Comparison of ENCODE assay signal across 16 mouse cellular contexts in the genomic region with DNA sequence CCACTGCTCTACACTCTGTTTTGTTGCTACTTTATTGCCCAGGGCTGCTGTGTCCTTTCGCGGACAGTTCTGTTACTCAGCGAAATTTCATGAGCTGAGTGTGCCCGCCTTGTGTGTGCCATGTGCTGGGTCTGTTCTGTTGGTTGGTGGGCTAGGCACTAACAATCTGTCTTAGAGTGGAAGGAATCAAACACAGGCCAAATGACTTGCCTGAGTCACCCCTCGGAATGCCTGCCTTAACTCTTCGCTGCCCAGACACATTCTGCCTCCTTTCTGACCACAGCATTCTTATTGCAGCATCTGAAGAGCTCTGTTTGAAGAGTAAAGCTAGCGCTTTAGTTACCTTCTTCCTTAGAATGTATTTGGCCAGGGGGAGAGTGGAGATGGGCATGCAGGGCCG. TPM values are rescaled to one million over a fixed set of nuclear protein-coding genes. Genes with fewer than 3 reads are reported as not detected.
"Had no signal": no experiment of that assay in that cellular context is flagged by ENCODE, and none has a peak within 500 bp of the region (broad histone marks: within the 10 kb centered on the region; RNA-seq: fewer than 3 reads in every experiment).

No protein-coding gene starts in this region.

- H3K4me3 ChIP-seq: liver, embryonic 15.5 days; midbrain, embryonic 12.5 days had no signal

- H3K9me3 ChIP-seq: liver, embryonic 15.5 days; midbrain, embryonic 12.5 days had no signal

- H3K4me2 ChIP-seq: liver, embryonic 11.5 days; midbrain, embryonic 12.5 days had no signal

- DNase-seq: kidney, adult 11 months; kidney, postnatal 10 days; layer of hippocampus, postnatal 36 days; lung, adult 2 months; lung, postnatal 10 days; right cerebral cortex, postnatal 25 days; thymus, postnatal 4 days had no signal

- H3K9ac ChIP-seq: liver, embryonic 15.5 days; midbrain, embryonic 12.5 days had no signal

- ATAC-seq: midbrain, embryonic 16.5 days had no signal

- H3K36me3 ChIP-seq: liver, embryonic 15.5 days; midbrain, embryonic 12.5 days had no signal

- H3K27me3 ChIP-seq: liver, embryonic 15.5 days; midbrain, embryonic 12.5 days had no signal

- H3K27ac ChIP-seq: midbrain, embryonic 12.5 days had no signal

RNA-seq across cellular contexts. Expression of gene Ankrd2, which starts 29.2 kb away (rescaled TPM):
- total RNA-seq: layer of hippocampus, postnatal 36 days; megakaryocyte-erythroid progenitor cell, adult 5-6 weeks had no signal
- polyA plus RNA-seq: large intestine, adult 2 months; liver, embryonic 11.5 days; midbrain, embryonic 12.5 days; small intestine, adult 2 months had no signal

RNA-seq across cellular contexts. Expression of gene Hoga1, which starts 38.8 kb away (rescaled TPM):
- total RNA-seq: megakaryocyte-erythroid progenitor cell, adult 5-6 weeks had no signal

RNA-seq across cellular contexts. Expression of gene 4933411K16Rik, which starts 45.5 kb away (rescaled TPM):
- total RNA-seq: megakaryocyte-erythroid progenitor cell, adult 5-6 weeks had no signal
- polyA plus RNA-seq: midbrain, embryonic 12.5 days; midbrain, embryonic 16.5 days; small intestine, adult 2 months; stomach, embryonic 16.5 days; thymus, postnatal 0 days had no signal
